Mouse (Mus musculus): Measurements from ENCODE around the gene Ephb2. TPM values are rescaled to one million over a fixed set of nuclear protein-coding genes. Genes with fewer than 3 reads are reported as not detected.

The Ephb2 gene
- polyA plus RNA-seq, 1 experiment from 2014 or later = 10.7 TPM

DNA sequence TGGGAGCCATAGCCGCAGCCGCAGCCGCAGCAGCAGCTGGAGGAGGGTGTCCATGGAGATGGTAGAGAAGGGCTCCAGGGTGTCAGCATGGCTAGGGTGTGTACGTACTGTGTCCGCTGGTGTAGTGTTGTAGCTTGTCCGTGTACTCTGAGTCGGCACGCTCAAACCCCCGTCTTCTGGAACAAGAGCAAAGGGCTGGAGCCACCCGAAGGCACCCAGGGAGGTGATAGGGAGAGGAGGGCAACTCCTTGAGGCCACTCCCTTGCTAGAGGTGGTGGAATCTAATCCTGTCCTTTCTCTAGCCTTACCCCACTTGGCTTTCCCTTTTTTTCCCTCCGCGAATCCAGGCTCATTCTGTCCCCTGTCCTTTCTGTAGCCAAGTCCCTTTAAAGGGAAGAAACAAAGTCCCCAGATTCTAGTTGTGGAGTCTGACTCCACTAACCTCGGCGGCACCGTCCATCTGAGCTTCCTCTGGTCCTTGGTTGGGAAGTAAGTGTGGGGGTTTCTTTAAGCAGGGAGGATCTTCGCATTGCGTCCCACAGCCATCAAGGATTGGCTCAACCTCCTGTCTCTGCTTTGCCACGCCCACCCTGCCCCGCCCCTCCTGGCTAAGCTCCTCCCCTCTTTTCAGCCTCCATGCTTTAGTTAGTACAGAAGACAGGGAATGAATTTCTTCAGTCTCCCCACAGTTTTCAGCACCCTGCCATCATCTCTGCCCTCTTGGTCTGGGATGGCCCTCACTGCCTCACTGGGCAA lies 163.3 kb downstream of the Ephb2 start:
- Histone ChIP-seq H3K9me3 (no peaks in the 10 kb centered on the region), H3K4me1 (0 out of 2 replicates have a peak, but pooled peaks cover 3% of the 10 kb centered on the region), H3K4me3 (no peak overlapping the region), H3K36me3 (replicated peaks) (peaks cover 75% of the 10 kb centered on the region), H3K27me3 (replicated peaks; ENCODE audit: low read depth, poor library complexity, severe bottlenecking) (no peaks in the 10 kb centered on the region), H3K27ac (replicated peaks) (no peak overlapping the region)
- no peak for DNase-seq (ENCODE audit: low spot score)
- WGBS = 89% methylated on average over 19 of the region's 19 CpGs

DNA sequence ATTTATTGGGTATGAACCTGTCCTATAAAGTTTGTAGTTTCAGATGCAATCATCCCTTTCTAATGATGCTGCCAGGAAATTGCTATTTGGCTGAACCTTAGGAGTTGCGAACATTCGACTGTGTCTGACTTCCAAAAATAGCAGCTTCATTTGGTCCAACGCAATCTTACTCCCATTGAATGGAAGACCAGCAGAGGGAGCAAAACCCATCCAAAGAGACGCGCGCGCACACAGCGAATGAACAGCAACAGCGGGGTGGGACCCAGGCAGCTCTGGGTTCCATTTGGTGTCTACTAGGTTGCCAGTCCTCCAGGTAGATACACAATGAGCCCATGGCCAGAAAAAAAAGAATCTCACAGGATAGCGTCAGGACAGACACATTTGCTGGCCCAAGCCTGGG lies 168.0 kb downstream of the Ephb2 start:
- no peak overlapping the region for H3K27ac ChIP-seq (replicated peaks)
- peaks cover 85% of the 10 kb centered on the region for H3K36me3 ChIP-seq (replicated peaks)
- H3K9me3 ChIP-seq = peaks cover 4% of the 10 kb centered on the region; the same call in 1 of the 2 replicates
- no peak for DNase-seq (ENCODE audit: low spot score)
- WGBS = 67% methylated on average over 10 of the region's 10 CpGs
- H3K27me3 ChIP-seq (replicated peaks; ENCODE audit: low read depth, poor library complexity, severe bottlenecking) = no peaks in the 10 kb centered on the region
- no peak overlapping the region for H3K4me3 ChIP-seq
- H3K4me1 ChIP-seq = no peaks in the 10 kb centered on the region

DNA sequence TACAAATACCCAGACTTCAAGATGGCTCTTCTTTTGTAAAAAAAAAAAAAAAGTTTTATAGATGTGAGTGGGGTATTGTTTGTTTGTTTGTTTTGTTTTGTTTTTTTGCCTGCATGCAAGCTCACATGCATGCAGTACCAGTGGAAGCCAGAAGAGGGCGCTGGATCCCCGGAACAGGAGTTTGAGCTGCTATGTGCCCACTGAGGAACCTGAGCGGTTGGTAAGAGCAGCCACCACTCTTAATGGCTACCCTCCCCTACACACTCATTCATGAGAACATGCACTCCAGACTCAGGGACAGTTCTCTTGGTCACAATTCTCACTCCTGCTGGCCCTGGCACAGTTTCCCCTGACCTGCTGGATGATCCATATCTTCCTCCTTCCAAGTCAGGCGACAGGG lies 169.8 kb downstream of the Ephb2 start:
- H3K36me3 ChIP-seq (replicated peaks) = peaks cover 78% of the 10 kb centered on the region
- H3K27ac ChIP-seq (replicated peaks) = no peak overlapping the region
- peaks cover 4% of the 10 kb centered on the region; the same call in 1 of the 2 replicates for H3K9me3 ChIP-seq
- no peak for DNase-seq (ENCODE audit: low spot score)
- H3K4me3 ChIP-seq = no peak overlapping the region
- H3K27me3 ChIP-seq (replicated peaks; ENCODE audit: low read depth, poor library complexity, severe bottlenecking) = no peaks in the 10 kb centered on the region
- WGBS = 66% methylated on average over 4 of the region's 4 CpGs
- H3K4me1 ChIP-seq = no peaks in the 10 kb centered on the region

DNA sequence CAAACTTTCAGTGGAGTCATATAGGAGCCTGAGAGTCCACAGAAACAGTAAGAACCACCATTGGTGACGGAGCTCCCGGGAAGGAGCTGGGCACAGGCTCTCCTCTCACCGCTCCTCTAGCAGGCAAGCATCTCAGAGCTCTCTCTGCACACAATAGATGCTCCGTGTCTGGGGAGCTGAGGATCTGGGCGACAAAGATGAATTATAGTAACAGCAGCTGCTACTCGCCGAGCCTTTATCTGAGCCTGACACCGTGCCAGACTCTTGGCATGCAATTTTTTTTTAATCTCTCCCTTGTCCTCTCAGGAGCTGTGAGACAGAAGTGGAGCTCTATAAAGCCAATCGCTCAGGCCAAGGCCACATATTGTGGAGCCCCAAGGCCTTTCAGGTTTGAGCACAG lies 170.7 kb downstream of the Ephb2 start:
- 94% methylated on average over 9 of the region's 9 CpGs for WGBS
- H3K27ac ChIP-seq (replicated peaks) = no peak overlapping the region
- no peaks in the 10 kb centered on the region for H3K27me3 ChIP-seq (replicated peaks; ENCODE audit: low read depth, poor library complexity, severe bottlenecking)
- DNase-seq (ENCODE audit: low spot score) = no peak
- H3K4me3 ChIP-seq = no peak overlapping the region
- peaks cover 80% of the 10 kb centered on the region for H3K36me3 ChIP-seq (replicated peaks)
- no peaks in the 10 kb centered on the region for H3K4me1 ChIP-seq
- H3K9me3 ChIP-seq = peaks cover 4% of the 10 kb centered on the region; the same call in 1 of the 2 replicates

DNA sequence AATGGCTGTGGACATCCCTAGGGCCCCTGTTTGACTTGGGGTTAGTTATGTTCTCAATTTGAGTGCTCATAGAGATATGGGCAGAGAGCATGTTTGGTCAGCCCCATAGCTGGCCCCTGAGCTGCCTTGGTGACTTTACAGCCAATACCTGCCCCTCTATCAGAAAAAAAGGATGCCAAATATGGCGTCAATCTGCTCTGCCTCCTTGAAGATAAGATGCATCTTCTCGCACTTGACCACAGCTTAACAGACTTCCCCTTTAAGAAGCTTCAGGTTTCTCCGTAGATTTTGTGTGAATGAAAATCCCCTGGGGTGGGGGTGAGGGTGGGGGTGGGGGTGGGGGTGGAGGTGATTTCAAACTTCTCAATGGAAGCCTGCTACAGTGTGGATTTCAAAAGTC lies 177.9 kb downstream of the Ephb2 start:
- no peak for DNase-seq (ENCODE audit: low spot score)
- WGBS = 81% methylated on average over 3 of the region's 3 CpGs

DNA sequence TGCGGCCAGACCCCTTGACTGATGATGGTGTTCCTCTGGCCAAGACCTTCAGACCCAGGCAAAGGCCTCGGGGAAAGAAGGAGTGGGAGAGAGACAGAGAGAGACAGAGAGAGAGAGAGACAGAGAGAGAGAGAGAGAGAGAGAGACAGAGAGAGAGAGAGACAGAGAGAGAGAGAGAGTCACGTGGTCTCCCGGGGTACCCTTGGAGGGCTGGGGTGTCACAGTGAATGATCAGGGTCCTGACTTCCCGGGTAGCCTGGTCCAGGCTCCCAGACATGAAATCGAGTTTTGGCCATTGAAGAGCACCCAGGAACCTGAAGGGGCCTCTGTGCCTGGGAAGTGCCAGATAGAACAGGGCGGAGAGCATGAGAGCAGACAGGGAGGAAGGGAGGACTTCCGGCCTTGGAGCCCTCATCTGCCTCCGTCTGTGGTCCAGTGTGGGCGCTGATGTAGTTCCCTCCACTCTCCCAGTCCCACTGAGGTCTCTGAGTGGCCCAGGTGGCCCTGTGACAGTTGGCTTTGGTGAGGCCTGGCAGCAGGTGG lies 182.0 kb downstream of the Ephb2 start:
- H3K4me1 ChIP-seq = peaks cover 29% of the 10 kb centered on the region
- peaks cover 70% of the 10 kb centered on the region for H3K36me3 ChIP-seq (replicated peaks)
- no peak overlapping the region for H3K4me3 ChIP-seq
- H3K9me3 ChIP-seq = no peaks in the 10 kb centered on the region
- 87% methylated on average over 10 of the region's 10 CpGs for WGBS
- DNase-seq (ENCODE audit: low spot score) = no peak
- no peaks in the 10 kb centered on the region; the same call in 1 of the 2 replicates for H3K27me3 ChIP-seq (replicated peaks; ENCODE audit: low read depth, poor library complexity, severe bottlenecking)
- no peak overlapping the region for H3K27ac ChIP-seq (replicated peaks)

More for the DNA sequence above, 177.9 kb downstream of the Ephb2 start:
- Histone ChIP-seq H3K4me3 (no peak overlapping the region), H3K27ac (replicated peaks) (no peak overlapping the region), H3K4me1 (peaks cover 5% of the 10 kb centered on the region; the same call in 1 of the 2 replicates), H3K27me3 (replicated peaks; ENCODE audit: low read depth, poor library complexity, severe bottlenecking) (no peaks in the 10 kb centered on the region), H3K36me3 (replicated peaks) (peaks cover 92% of the 10 kb centered on the region), H3K9me3 (no peaks in the 10 kb centered on the region)

DNA sequence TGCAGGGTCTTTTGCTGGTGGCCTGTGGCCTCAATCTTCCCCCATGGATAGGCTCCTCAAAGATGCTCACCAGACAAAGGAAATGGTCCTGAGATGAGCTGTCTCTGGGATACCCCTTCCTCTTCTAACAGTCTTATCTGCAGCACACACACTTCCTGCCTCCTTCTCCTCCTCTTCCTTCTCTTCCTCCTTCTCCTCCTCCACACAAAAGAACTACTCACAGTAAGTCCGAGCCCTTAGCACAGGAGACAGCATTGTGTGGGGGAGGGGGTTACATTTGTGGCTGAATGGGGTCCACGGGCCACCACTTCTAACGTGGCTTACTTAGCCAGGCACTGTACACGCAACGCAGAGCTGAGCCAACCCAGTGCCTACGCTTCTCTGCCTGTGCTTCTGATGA lies 182.8 kb downstream of the Ephb2 start:
- no peak overlapping the region for H3K4me3 ChIP-seq
- no peaks in the 10 kb centered on the region; the same call in 1 of the 2 replicates for H3K27me3 ChIP-seq (replicated peaks; ENCODE audit: low read depth, poor library complexity, severe bottlenecking)
- peaks cover 62% of the 10 kb centered on the region for H3K36me3 ChIP-seq (replicated peaks)
- peaks cover 36% of the 10 kb centered on the region for H3K4me1 ChIP-seq
- WGBS = 54% methylated on average over 6 of the region's 6 CpGs
- no peaks in the 10 kb centered on the region for H3K9me3 ChIP-seq
- no peak for DNase-seq (ENCODE audit: low spot score)
- H3K27ac ChIP-seq (replicated peaks) = peak overlapping the region; percentile 2; the same call in 1 of the 2 replicates

DNA sequence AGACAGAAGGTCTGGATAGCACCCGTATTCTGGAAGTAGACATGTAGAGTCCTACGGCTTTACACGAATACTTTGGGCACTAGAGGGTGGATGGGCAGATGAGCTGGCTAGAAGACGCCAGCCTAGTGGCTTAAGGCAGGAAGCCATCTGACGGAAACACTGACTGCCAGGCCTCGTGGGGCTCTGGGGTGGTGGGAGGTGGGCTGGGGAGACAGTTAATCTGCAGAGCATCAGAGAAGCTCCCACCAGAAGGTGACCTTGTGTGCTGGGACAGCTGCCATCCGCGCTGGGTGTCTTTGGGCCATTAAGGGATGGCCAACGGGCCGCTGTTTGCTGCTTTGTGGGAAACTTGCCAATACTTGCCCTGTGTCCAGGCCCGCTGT lies 183.3 kb downstream of the Ephb2 start:
- H3K4me1 ChIP-seq = peaks cover 36% of the 10 kb centered on the region
- peaks cover 57% of the 10 kb centered on the region for H3K36me3 ChIP-seq (replicated peaks)
- 83% methylated on average over 11 of the region's 11 CpGs for WGBS
- DNase-seq (ENCODE audit: low spot score) = no peak
- H3K27me3 ChIP-seq (replicated peaks; ENCODE audit: low read depth, poor library complexity, severe bottlenecking) = no peaks in the 10 kb centered on the region; the same call in 1 of the 2 replicates
- no peak overlapping the region for H3K4me3 ChIP-seq
- peak overlapping the region; percentile 2 for H3K27ac ChIP-seq (replicated peaks)
- no peaks in the 10 kb centered on the region for H3K9me3 ChIP-seq

DNA sequence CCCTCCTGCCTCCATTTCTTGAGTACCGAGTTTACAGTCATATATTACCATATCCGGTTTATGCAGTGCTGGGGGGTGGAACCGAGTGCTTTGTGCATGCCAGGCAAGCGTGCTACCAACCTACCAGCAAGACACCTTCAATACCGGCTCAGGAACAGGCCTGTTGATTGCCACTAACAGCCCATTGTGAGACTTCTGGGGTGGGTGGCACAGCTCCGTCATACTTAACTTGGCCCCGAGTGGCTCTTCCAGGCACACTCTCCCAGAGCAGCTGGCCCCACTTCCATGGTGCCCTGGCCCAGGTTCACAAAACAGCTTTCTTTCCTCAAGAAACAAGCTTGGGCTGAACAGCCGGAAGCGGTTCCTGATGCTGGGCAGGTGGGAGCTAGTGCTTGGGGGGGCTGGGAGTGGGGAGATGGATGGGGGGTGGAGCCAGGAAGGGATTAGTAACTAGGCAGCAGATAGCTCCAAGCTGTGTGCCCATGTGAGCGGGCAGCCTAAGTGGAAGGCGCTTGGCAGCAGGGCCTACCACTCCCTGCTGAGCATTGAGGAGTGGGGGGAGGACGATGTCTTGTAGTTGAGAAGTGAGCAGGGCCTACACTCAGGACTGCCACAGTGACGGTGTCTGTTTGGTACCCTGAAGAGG lies 183.8 kb downstream of the Ephb2 start:
- H3K4me1 ChIP-seq = peaks cover 36% of the 10 kb centered on the region
- H3K9me3 ChIP-seq = no peaks in the 10 kb centered on the region
- WGBS = 79% methylated on average over 13 of the region's 13 CpGs
- H3K4me3 ChIP-seq = no peak overlapping the region
- no peaks in the 10 kb centered on the region; the same call in 1 of the 2 replicates for H3K27me3 ChIP-seq (replicated peaks; ENCODE audit: low read depth, poor library complexity, severe bottlenecking)
- no peak for DNase-seq (ENCODE audit: low spot score)
- peaks cover 52% of the 10 kb centered on the region for H3K36me3 ChIP-seq (replicated peaks)
- peak overlapping the region; percentile 2 for H3K27ac ChIP-seq (replicated peaks)

DNA sequence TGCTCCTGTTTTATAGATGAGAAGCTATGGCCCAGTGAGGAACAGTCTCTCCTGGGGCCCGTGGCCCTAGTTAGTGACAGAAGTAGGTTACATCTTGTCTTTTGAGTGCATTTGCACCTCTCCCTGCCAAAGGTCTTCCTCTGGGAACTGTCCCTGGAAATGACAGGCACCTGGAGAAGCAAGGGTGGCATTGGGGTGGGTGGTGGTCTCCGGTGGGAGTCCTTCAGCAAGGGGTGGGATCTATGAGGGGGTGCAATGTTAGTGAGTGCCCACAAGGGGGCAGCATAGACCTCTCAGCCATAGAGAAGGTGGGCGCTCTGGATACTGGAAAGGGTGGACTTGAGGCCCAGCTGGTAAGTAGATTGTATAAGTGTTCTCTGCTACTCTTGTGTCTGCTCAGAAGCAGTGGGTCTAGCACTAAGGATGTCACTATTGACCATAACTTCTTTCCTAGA lies 184.4 kb downstream of the Ephb2 start:
- Histone ChIP-seq H3K36me3 (replicated peaks) (peaks cover 46% of the 10 kb centered on the region), H3K4me1 (peaks cover 36% of the 10 kb centered on the region), H3K27ac (replicated peaks) (no peak overlapping the region), H3K4me3 (no peak overlapping the region), H3K9me3 (no peaks in the 10 kb centered on the region), H3K27me3 (replicated peaks; ENCODE audit: low read depth, poor library complexity, severe bottlenecking) (no peaks in the 10 kb centered on the region; the same call in 1 of the 2 replicates)
- 64% methylated on average over 3 of the region's 3 CpGs for WGBS
- peak; percentile 71 for DNase-seq (ENCODE audit: low spot score)

DNA sequence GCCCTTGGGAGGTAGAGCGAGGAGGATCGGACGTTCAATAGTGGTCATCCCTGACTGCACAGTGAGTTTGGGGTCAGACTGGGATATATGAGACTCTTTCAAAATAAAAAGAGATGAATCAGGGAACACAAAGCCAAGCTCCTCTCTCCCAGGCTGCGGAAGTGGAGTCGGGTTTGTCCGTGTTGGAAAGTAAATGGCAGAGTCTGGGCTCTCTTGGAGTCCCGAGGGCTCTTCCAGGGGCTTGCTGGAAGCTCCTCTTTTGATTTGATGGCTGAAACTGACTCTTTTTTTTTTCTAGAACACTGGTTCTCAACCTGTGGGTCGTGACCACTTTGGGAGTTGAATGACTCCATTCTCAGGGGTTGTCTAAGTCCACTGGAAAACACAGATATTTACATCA lies 185.5 kb downstream of the Ephb2 start:
- peaks cover 36% of the 10 kb centered on the region for H3K4me1 ChIP-seq
- DNase-seq (ENCODE audit: low spot score) = no peak
- no peak overlapping the region for H3K27ac ChIP-seq (replicated peaks)
- H3K9me3 ChIP-seq = no peaks in the 10 kb centered on the region
- H3K4me3 ChIP-seq = no peak overlapping the region
- WGBS = 84% methylated on average over 8 of the region's 8 CpGs
- peaks cover 35% of the 10 kb centered on the region for H3K36me3 ChIP-seq (replicated peaks)
- H3K27me3 ChIP-seq (replicated peaks; ENCODE audit: low read depth, poor library complexity, severe bottlenecking) = no peaks in the 10 kb centered on the region; the same call in 1 of the 2 replicates

DNA sequence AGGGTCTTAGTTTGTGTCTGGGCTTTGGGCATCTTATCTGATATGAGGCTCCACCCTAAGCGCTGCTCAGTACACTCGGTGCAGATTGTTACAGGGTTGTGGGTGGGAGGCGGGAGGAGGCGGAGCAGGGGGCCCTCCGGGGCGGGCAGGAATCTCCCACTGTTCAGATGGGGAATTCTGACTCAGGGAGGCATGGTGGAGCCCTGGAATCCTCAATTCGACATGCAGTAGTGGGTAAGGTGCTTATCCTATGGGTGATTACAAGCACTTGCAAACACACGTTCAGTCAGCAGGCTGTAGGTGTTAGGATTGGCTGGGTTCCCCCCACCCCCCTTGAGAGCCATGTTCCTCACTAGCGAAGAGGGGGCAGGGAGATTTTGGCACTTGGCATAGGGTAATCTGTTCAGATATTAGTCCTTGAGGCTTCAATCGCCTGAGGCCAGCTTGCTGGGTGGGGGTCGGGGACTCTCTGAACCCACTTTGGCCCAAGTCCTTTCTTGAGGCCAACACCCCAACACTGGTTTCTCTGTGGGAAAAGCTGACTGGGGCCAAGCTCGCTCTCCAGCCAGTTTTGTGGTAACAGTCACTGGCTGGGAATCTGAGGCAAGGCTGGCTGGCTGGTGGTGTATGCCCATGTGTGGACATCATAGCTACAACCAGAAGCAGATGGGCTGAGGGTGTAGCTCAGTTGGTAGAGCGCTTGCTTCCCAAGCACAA lies 186.2 kb downstream of the Ephb2 start:
- peak; percentile 47 for DNase-seq (ENCODE audit: low spot score)
- Histone ChIP-seq H3K9me3 (no peaks in the 10 kb centered on the region), H3K4me3 (peak overlapping the region; percentile 30; the same call in 1 of the 2 replicates), H3K36me3 (replicated peaks) (peaks cover 28% of the 10 kb centered on the region), H3K27me3 (replicated peaks; ENCODE audit: low read depth, poor library complexity, severe bottlenecking) (no peaks in the 10 kb centered on the region; the same call in 1 of the 2 replicates), H3K27ac (replicated peaks) (peak overlapping the region; percentile 32), H3K4me1 (peaks cover 36% of the 10 kb centered on the region)
- 38% methylated on average over 13 of the region's 13 CpGs for WGBS

All from embryonic facial prominence, embryonic 10.5 days (tissue).